Mouse (Mus musculus): ENCODE measurements at regions not wholly inside any gene's neighbourhood (a gene's known extent, or its start where the extent isn't known, plus 50 kb on each side); places are given as distances from the start of the nearest gene placed in this dataset.

GRCm38 (mm10) chr11:7900266-7900665 is 686.5 kb upstream of the Igfbp3 start:
- H3K36me3 ChIP-seq (ENCODE audit: insufficient read depth, low read length): no peaks in the 10 kb centered on the region
- H3K9ac ChIP-seq (replicated peaks; ENCODE audit: low read length): no peak overlapping the region
- no peak for ATAC-seq (ENCODE audit: low FRiP score, low TSS enrichment)
- H3K9me3 ChIP-seq (ENCODE audit: low read length): no peaks in the 10 kb centered on the region
- H3K27me3 ChIP-seq (ENCODE audit: insufficient read depth, low read length): no peaks in the 10 kb centered on the region
- H3K4me3 ChIP-seq (ENCODE audit: low read length): no peak overlapping the region
- no peak overlapping the region for H3K4me2 ChIP-seq (replicated peaks; ENCODE audit: low read depth, low read length)
- no peak overlapping the region for H3K27ac ChIP-seq (ENCODE audit: low read length)
- no peaks in the 10 kb centered on the region for H3K4me1 ChIP-seq (ENCODE audit: insufficient read depth, low read length)

- no peaks in the 10 kb centered on the region for H3K36me3 ChIP-seq (ENCODE audit: insufficient read depth, low read length)
- H3K27me3 ChIP-seq (ENCODE audit: insufficient read depth, low read length): no peaks in the 10 kb centered on the region
- no peak overlapping the region for H3K9ac ChIP-seq (replicated peaks; ENCODE audit: low read length)
- no peak overlapping the region for H3K27ac ChIP-seq (ENCODE audit: low read length)
- no peaks in the 10 kb centered on the region for H3K4me1 ChIP-seq (ENCODE audit: insufficient read depth, low read length)
- no peak overlapping the region for H3K4me2 ChIP-seq (replicated peaks; ENCODE audit: low read depth, low read length)
- H3K4me3 ChIP-seq (ENCODE audit: low read length): no peak overlapping the region
- 33% methylated on average over 5 of the region's 5 CpGs for WGBS
- ATAC-seq (ENCODE audit: low FRiP score, low TSS enrichment): peak; percentile 76; the same call in 1 of the 2 replicates
- H3K9me3 ChIP-seq (ENCODE audit: low read length): no peaks in the 10 kb centered on the region
Observed at GRCm38 (mm10) chr11:7898204-7898603, 684.5 kb upstream of the Igfbp3 start.

GRCm38 (mm10) chr11:7880506-7880905 is 666.8 kb upstream of the Igfbp3 start:
- Histone ChIP-seq H3K27me3 (ENCODE audit: insufficient read depth, low read length) (no peaks in the 10 kb centered on the region), H3K9me3 (ENCODE audit: low read length) (no peaks in the 10 kb centered on the region; the same call in 1 of the 2 replicates), H3K27ac (ENCODE audit: low read length) (no peak overlapping the region), H3K36me3 (ENCODE audit: insufficient read depth, low read length) (no peaks in the 10 kb centered on the region), H3K4me1 (ENCODE audit: insufficient read depth, low read length) (no peaks in the 10 kb centered on the region), H3K4me2 (replicated peaks; ENCODE audit: low read depth, low read length) (no peak overlapping the region), H3K9ac (replicated peaks; ENCODE audit: low read length) (no peak overlapping the region), H3K4me3 (ENCODE audit: low read length) (no peak overlapping the region)
- no peak for ATAC-seq (ENCODE audit: low FRiP score, low TSS enrichment)
- WGBS: 67% methylated on average over 2 of the region's 2 CpGs

GRCm38 (mm10) chr11:7864116-7864515 is 650.4 kb upstream of the Igfbp3 start:
- no peaks in the 10 kb centered on the region for H3K9me3 ChIP-seq (ENCODE audit: low read length)
- ATAC-seq (ENCODE audit: low FRiP score, low TSS enrichment): peak; percentile 51; the same call in 1 of the 2 replicates
- H3K36me3 ChIP-seq (ENCODE audit: insufficient read depth, low read length): no peaks in the 10 kb centered on the region
- no peak overlapping the region for H3K4me3 ChIP-seq (ENCODE audit: low read length)
- 45% methylated on average over 3 of the region's 3 CpGs for WGBS
- H3K27me3 ChIP-seq (ENCODE audit: insufficient read depth, low read length): no peaks in the 10 kb centered on the region
- peaks cover 3% of the 10 kb centered on the region; the same call in 1 of the 2 replicates for H3K4me1 ChIP-seq (ENCODE audit: insufficient read depth, low read length)
- H3K27ac ChIP-seq (ENCODE audit: low read length): peak overlapping the region; percentile 49
- no peak overlapping the region for H3K4me2 ChIP-seq (replicated peaks; ENCODE audit: low read depth, low read length)
- no peak overlapping the region for H3K9ac ChIP-seq (replicated peaks; ENCODE audit: low read length)

- Histone ChIP-seq H3K4me3 (ENCODE audit: low read length) (no peak overlapping the region), H3K27ac (ENCODE audit: low read length) (0 out of 2 replicates have a peak overlapping the region, but pooled peaks have one; percentile 49), H3K4me1 (ENCODE audit: insufficient read depth, low read length) (peaks cover 3% of the 10 kb centered on the region; the same call in 1 of the 2 replicates), H3K9me3 (ENCODE audit: low read length) (no peaks in the 10 kb centered on the region), H3K9ac (replicated peaks; ENCODE audit: low read length) (no peak overlapping the region), H3K27me3 (ENCODE audit: insufficient read depth, low read length) (no peaks in the 10 kb centered on the region), H3K4me2 (replicated peaks; ENCODE audit: low read depth, low read length) (no peak overlapping the region), H3K36me3 (ENCODE audit: insufficient read depth, low read length) (no peaks in the 10 kb centered on the region)
- 56% methylated on average over 5 of the region's 5 CpGs for WGBS
- peak; percentile 49; the same call in 1 of the 2 replicates for ATAC-seq (ENCODE audit: low FRiP score, low TSS enrichment)
Observed at GRCm38 (mm10) chr11:7863711-7864110, 650.0 kb upstream of the Igfbp3 start.

GRCm38 (mm10) chr11:7862547-7862946 is 648.8 kb upstream of the Igfbp3 start:
- Histone ChIP-seq H3K9me3 (ENCODE audit: low read length) (no peaks in the 10 kb centered on the region), H3K36me3 (ENCODE audit: insufficient read depth, low read length) (no peaks in the 10 kb centered on the region), H3K4me1 (ENCODE audit: insufficient read depth, low read length) (peaks cover 3% of the 10 kb centered on the region; the same call in 1 of the 2 replicates), H3K4me3 (ENCODE audit: low read length) (no peak overlapping the region), H3K4me2 (replicated peaks; ENCODE audit: low read depth, low read length) (no peak overlapping the region), H3K9ac (replicated peaks; ENCODE audit: low read length) (no peak overlapping the region), H3K27me3 (ENCODE audit: insufficient read depth, low read length) (no peaks in the 10 kb centered on the region), H3K27ac (ENCODE audit: low read length) (no peak overlapping the region)
- no peak for ATAC-seq (ENCODE audit: low FRiP score, low TSS enrichment)

GRCm38 (mm10) chr11:7852612-7853011 is 638.9 kb upstream of the Igfbp3 start:
- Histone ChIP-seq H3K9me3 (ENCODE audit: low read length) (peaks cover 5% of the 10 kb centered on the region; the same call in 1 of the 2 replicates), H3K27me3 (ENCODE audit: insufficient read depth, low read length) (no peaks in the 10 kb centered on the region), H3K4me2 (replicated peaks; ENCODE audit: low read depth, low read length) (no peak overlapping the region), H3K9ac (replicated peaks; ENCODE audit: low read length) (no peak overlapping the region), H3K4me3 (ENCODE audit: low read length) (no peak overlapping the region), H3K27ac (ENCODE audit: low read length) (no peak overlapping the region), H3K4me1 (ENCODE audit: insufficient read depth, low read length) (no peaks in the 10 kb centered on the region), H3K36me3 (ENCODE audit: insufficient read depth, low read length) (no peaks in the 10 kb centered on the region)
- ATAC-seq (ENCODE audit: low FRiP score, low TSS enrichment): no peak
- 76% methylated on average over 2 of the region's 2 CpGs for WGBS

- no peaks in the 10 kb centered on the region for H3K4me1 ChIP-seq (ENCODE audit: insufficient read depth, low read length)
- H3K27ac ChIP-seq (ENCODE audit: low read length): no peak overlapping the region
- H3K9me3 ChIP-seq (ENCODE audit: low read length): no peaks in the 10 kb centered on the region
- no peak for ATAC-seq (ENCODE audit: low FRiP score, low TSS enrichment)
- H3K4me2 ChIP-seq (replicated peaks; ENCODE audit: low read depth, low read length): no peak overlapping the region
- H3K27me3 ChIP-seq (ENCODE audit: insufficient read depth, low read length): no peaks in the 10 kb centered on the region
- 60% methylated on average over 8 of the region's 8 CpGs for WGBS
- no peaks in the 10 kb centered on the region for H3K36me3 ChIP-seq (ENCODE audit: insufficient read depth, low read length)
- no peak overlapping the region for H3K4me3 ChIP-seq (ENCODE audit: low read length)
- no peak overlapping the region for H3K9ac ChIP-seq (replicated peaks; ENCODE audit: low read length)
Observed at GRCm38 (mm10) chr11:7838311-7839237, 624.9 kb upstream of the Igfbp3 start.

GRCm38 (mm10) chr11:7837486-7837885 is 623.8 kb upstream of the Igfbp3 start:
- Histone ChIP-seq H3K27me3 (ENCODE audit: insufficient read depth, low read length) (no peaks in the 10 kb centered on the region), H3K4me3 (ENCODE audit: low read length) (no peak overlapping the region), H3K36me3 (ENCODE audit: insufficient read depth, low read length) (no peaks in the 10 kb centered on the region), H3K4me2 (replicated peaks; ENCODE audit: low read depth, low read length) (no peak overlapping the region), H3K27ac (ENCODE audit: low read length) (no peak overlapping the region), H3K9ac (replicated peaks; ENCODE audit: low read length) (no peak overlapping the region), H3K9me3 (ENCODE audit: low read length) (no peaks in the 10 kb centered on the region), H3K4me1 (ENCODE audit: insufficient read depth, low read length) (no peaks in the 10 kb centered on the region)
- ATAC-seq (ENCODE audit: low FRiP score, low TSS enrichment): no peak
- 87% methylated on average over 5 of the region's 5 CpGs for WGBS

GRCm38 (mm10) chr11:7834151-7834550 is 620.4 kb upstream of the Igfbp3 start:
- no peak for ATAC-seq (ENCODE audit: low FRiP score, low TSS enrichment)
- Histone ChIP-seq H3K4me3 (ENCODE audit: low read length) (no peak overlapping the region), H3K27ac (ENCODE audit: low read length) (no peak overlapping the region), H3K4me1 (ENCODE audit: insufficient read depth, low read length) (no peaks in the 10 kb centered on the region), H3K9ac (replicated peaks; ENCODE audit: low read length) (no peak overlapping the region), H3K4me2 (replicated peaks; ENCODE audit: low read depth, low read length) (no peak overlapping the region), H3K36me3 (ENCODE audit: insufficient read depth, low read length) (no peaks in the 10 kb centered on the region), H3K9me3 (ENCODE audit: low read length) (no peaks in the 10 kb centered on the region), H3K27me3 (ENCODE audit: insufficient read depth, low read length) (no peaks in the 10 kb centered on the region)
- 7% methylated on average over 2 of the region's 2 CpGs for WGBS

Data from kidney, embryonic 16.5 days (tissue).